In the genomic region with DNA sequence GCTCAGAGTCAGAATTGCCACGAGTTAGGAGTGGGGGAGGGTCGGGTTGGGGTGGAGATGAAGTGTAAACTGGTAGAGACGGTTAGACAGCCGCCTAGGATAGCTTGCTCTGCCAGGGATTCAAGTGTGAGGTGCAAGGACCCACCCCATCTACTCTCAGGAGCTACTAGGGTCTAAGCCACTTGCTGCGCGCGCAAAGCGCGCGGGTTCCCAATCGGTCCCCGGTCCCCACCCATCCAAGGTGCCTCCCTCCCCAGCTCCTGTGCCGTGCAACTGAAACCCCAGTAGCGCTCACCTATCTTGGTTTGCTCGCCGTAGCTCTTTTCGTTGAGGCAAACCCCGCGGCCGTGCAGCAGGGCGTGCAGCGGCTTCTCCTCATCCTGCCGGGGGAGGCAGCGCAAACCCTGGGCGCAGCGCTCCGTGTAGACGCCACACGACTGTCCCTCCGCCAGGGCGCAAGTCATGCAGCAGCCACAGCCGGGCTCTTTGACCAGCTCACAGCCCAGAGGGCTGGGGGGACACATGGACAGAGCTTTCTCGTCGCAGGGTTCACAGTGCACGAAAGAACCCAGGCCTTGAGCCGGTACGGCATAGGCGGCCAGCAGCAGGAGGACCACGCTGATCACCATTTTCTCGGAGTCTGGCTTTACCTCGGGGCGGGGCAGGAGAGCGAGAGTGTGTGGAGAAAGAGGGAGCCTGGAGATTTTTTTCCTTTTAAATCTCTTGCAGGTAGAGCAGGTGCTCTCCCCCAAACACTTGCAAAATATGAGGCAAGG, we compare ENCODE assay signal across 8 mouse cellular contexts. TPM values are rescaled to one million over a fixed set of nuclear protein-coding genes. Genes with fewer than 3 reads are reported as not detected.
DNase-seq lines count a peak whose midpoint lies in the region; ATAC-seq and TF ChIP-seq lines count a peak whose summit lies in the region.

No protein-coding gene starts in this region.

- no peaks in the 10 kb centered on the region for H3K27me3 ChIP-seq in cerebellum, adult 2 months (ENCODE audit: control insufficient read depth, insufficient read depth, low read length)
- H3K27me3 ChIP-seq in hindbrain, embryonic 15.5 days, result 0 out of 2 replicates have a peak, but pooled peaks cover 4% of the 10 kb centered on the region
- 0 out of 2 replicates have a peak, but pooled peaks cover 4% of the 10 kb centered on the region for H3K27me3 ChIP-seq in midbrain, embryonic 16.5 days (ENCODE audit: control insufficient read depth, insufficient read depth, low read depth, low read length)

- intact Hi-C loops in left cerebral cortex, postnatal 14 days (cut with DNase I), result loop anchor here (10.0 kb wide), 2 partner anchors 511 to 661 kb away; no protein-coding TSS in a partner anchor

- TF ChIP-seq CTCF in cerebellum, adult 2 months (IDR thresholded peaks at IDR 0.05; ENCODE audit: borderline replicate concordance, insufficient read depth, low read depth, low read length), result no peak

- peaks cover 13% of the 10 kb centered on the region for H3K4me1 ChIP-seq in cerebellum, adult 2 months (ENCODE audit: control insufficient read depth, insufficient read depth, low read length)
- H3K4me1 ChIP-seq in hindbrain, embryonic 15.5 days (replicated peaks), result peaks cover 62% of the 10 kb centered on the region
- peaks cover 45% of the 10 kb centered on the region for H3K4me1 ChIP-seq in midbrain, embryonic 16.5 days (ENCODE audit: control insufficient read depth, insufficient read depth, low read length)

- under 1% methylated on average over 43 of the region's 43 CpGs for WGBS in cerebellum, adult 2 months
- under 1% methylated on average over 43 of the region's 43 CpGs for WGBS in hindbrain, embryonic 15.5 days
- WGBS in midbrain, embryonic 16.5 days, result under 1% methylated on average over 43 of the region's 43 CpGs

- H3K9me3 ChIP-seq in hindbrain, embryonic 15.5 days, result no peaks in the 10 kb centered on the region
- H3K9me3 ChIP-seq in midbrain, embryonic 16.5 days (replicated peaks; ENCODE audit: control insufficient read depth, low read length, poor library complexity, severe bottlenecking), result no peaks in the 10 kb centered on the region

- peak; percentile 66 for DNase-seq in adrenal gland, postnatal 10 days
- DNase-seq in adrenal gland, adult 8-10 months, result no peak
- peak; percentile 74 to 83 for DNase-seq in cerebellum, adult 2 months
- peak; percentile 66 to 74 for DNase-seq in left cerebral cortex, postnatal 14 days (ENCODE audit: low spot score in 2 of 2)
- DNase-seq in c-Kit-positive CD71-positive TER-119-positive erythroid progenitor cells, embryonic 14.5 days (ENCODE audit: low spot score), result no peak

- ATAC-seq in frontal cortex, adult (ENCODE audit: low TSS enrichment), result peak; percentile 20
- peak; percentile 12; the same call in 1 of the 2 replicates for ATAC-seq in hindbrain, embryonic 15.5 days (ENCODE audit: low FRiP score, low read depth)
- peak; percentile 8; the same call in 1 of the 2 replicates for ATAC-seq in midbrain, embryonic 16.5 days

- TF ChIP-seq POLR2A in cerebellum, adult 2 months (IDR thresholded peaks at IDR 0.05; ENCODE audit: borderline replicate concordance, insufficient read depth, low read length), result peak; percentile 28; the same call in 1 of the 2 replicates

- H3K9ac ChIP-seq in hindbrain, embryonic 15.5 days, result peak overlapping the region; percentile 64
- H3K9ac ChIP-seq in midbrain, embryonic 16.5 days (ENCODE audit: low read depth, low read length), result peak overlapping the region; percentile 68

- H3K36me3 ChIP-seq in hindbrain, embryonic 15.5 days, result no peaks in the 10 kb centered on the region
- no peaks in the 10 kb centered on the region for H3K36me3 ChIP-seq in midbrain, embryonic 16.5 days (ENCODE audit: control insufficient read depth, insufficient read depth, low read length)

- peak overlapping the region; percentile 98 for H3K4me2 ChIP-seq in hindbrain, embryonic 15.5 days
- peak overlapping the region; percentile 81 for H3K4me2 ChIP-seq in midbrain, embryonic 16.5 days (ENCODE audit: low read length)

- H3K27ac ChIP-seq in cerebellum, adult 2 months (ENCODE audit: insufficient read depth, low read length), result peak overlapping the region; percentile 99
- peak overlapping the region; percentile 78 for H3K27ac ChIP-seq in hindbrain, embryonic 15.5 days (replicated peaks)
- H3K27ac ChIP-seq in midbrain, embryonic 16.5 days (ENCODE audit: low read length), result peak overlapping the region; percentile 77

- peak overlapping the region; percentile 99 for H3K4me3 ChIP-seq in cerebellum, adult 2 months (replicated peaks; ENCODE audit: insufficient read depth, low read depth, low read length)
- H3K4me3 ChIP-seq in hindbrain, embryonic 15.5 days, result peak overlapping the region; percentile 54
- peak overlapping the region; percentile 51 for H3K4me3 ChIP-seq in midbrain, embryonic 16.5 days (ENCODE audit: low read depth, low read length)

RNA-seq across cellular contexts. Expression of a gene that starts 1.0 kb away (rescaled TPM):
- 100 to 1,000 TPM in 1 of 2 experiments, 10 to 100 TPM in 1; 85.9 to 120 TPM for total RNA-seq in adrenal gland, postnatal 10 days (2021)
- 100 to 1,000 TPM in 3 of 4 experiments, 10 to 100 TPM in 1; 99.0 to 265 (median 164) TPM for total RNA-seq in adrenal gland, adult 8-10 months (2022)
- polyA plus RNA-seq in cerebellum, adult 2 months (2012; rRNA removed), result 63.0 and 81.6 TPM in 2 replicates
- 48.5 and 56.5 TPM in 2 replicates for polyA plus RNA-seq in hindbrain, embryonic 15.5 days (2015; fragmentation: Nextera tagmentation; extraction: Ambion mirVana)
- total RNA-seq in left cerebral cortex, postnatal 14 days (2021), result 10 to 100 TPM; 65.5 to 79.3 TPM
- polyA plus RNA-seq in midbrain, embryonic 16.5 days (2015; fragmentation: Nextera tagmentation; extraction: Ambion mirVana), result 42.6 and 42.8 TPM in 2 replicates

RNA-seq across cellular contexts. Expression of a gene that starts 49.4 kb away (rescaled TPM):
- 100 to 1,000 TPM; 210 to 501 TPM for total RNA-seq in adrenal gland, postnatal 10 days (2021)
- 1 to 10 TPM; 2.4 to 4.0 (median 2.6) TPM for total RNA-seq in adrenal gland, adult 8-10 months (2022)
- 63.0 and 78.5 TPM in 2 replicates for polyA plus RNA-seq in cerebellum, adult 2 months (2012; rRNA removed)
- polyA plus RNA-seq in hindbrain, embryonic 15.5 days (2015; fragmentation: Nextera tagmentation; extraction: Ambion mirVana), result 463 and 473 TPM in 2 replicates
- total RNA-seq in left cerebral cortex, postnatal 14 days (2021), result 100 to 1,000 TPM; 102 to 116 TPM
- 244 and 262 TPM in 2 replicates for polyA plus RNA-seq in midbrain, embryonic 16.5 days (2015; fragmentation: Nextera tagmentation; extraction: Ambion mirVana)

Comparison
In these comparisons a context has a peak if more than half of its experiments do, and no peak if none do; other contexts are left out.
1. DNase-seq: peak in adrenal gland, postnatal 10 days (single experiment), cerebellum, adult 2 months (2 of 2) and left cerebral cortex, postnatal 14 days (2 of 2); none in adrenal gland, adult 8-10 months (single experiment) and c-Kit-positive CD71-positive TER-119-positive erythroid progenitor cells, embryonic 14.5 days (single experiment).
2. RNA of a gene that starts 49.4 kb away (total RNA-seq): 210 to 501 TPM in adrenal gland, postnatal 10 days and 102 to 116 TPM in left cerebral cortex, postnatal 14 days; 2.4 to 4.0 TPM in adrenal gland, adult 8-10 months; every median in the first group is over 10 times any median in the second.
3. Peak in every context shown above with its lines, with median percentiles within 50 percentile points of each other: H3K27ac ChIP-seq, H3K4me3 ChIP-seq and ATAC-seq.